Comparison of ENCODE assay signal across 8 mouse cellular contexts in genomic region chr13:23732156-23732804, GRCm38 (mm10). TPM values are rescaled to one million over a fixed set of nuclear protein-coding genes. Genes with fewer than 3 reads are reported as not detected.
DNase-seq lines count a peak whose midpoint lies in the region; ATAC-seq lines count a peak whose summit lies in the region.
"Had no signal": no experiment of that assay in that cellular context is flagged by ENCODE, and none has a peak within 500 bp of the region (broad histone marks: within the 10 kb centered on the region; RNA-seq: fewer than 3 reads in every experiment).

No protein-coding gene starts in this region.

- ATAC-seq in hindbrain, embryonic 11.5 days (ENCODE audit: low FRiP score) = no peak
- peak; percentile 75; the same call in 1 of the 2 replicates for ATAC-seq in megakaryocyte-erythroid progenitor cell, adult 5-6 weeks (replicated peaks; ENCODE audit: low FRiP score, low TSS enrichment, poor library complexity, severe bottlenecking)

- WGBS in hindbrain, embryonic 10.5 days = 29% methylated on average over 8 of the region's 8 CpGs
- 27% methylated on average over 8 of the region's 8 CpGs for WGBS in hindbrain, embryonic 11.5 days

- DNase-seq in hindbrain, embryonic 10.5 days (ENCODE audit: low spot score) = no peak
- DNase-seq in hindbrain, embryonic 11.5 days (ENCODE audit: low spot score) = no peak
- peak; percentile 22 for DNase-seq in 3134 (ENCODE audit: extremely low read depth, insufficient read length, low spot score)
- DNase-seq in CD4-positive, CD25-positive, alpha-beta regulatory T cell, adult 2 months (ENCODE audit: low read depth, low spot score) = peak; percentile 77
- peak; percentile 70 for DNase-seq in embryo, embryonic 11 days
- no peak for DNase-seq in testis, postnatal 14 days (ENCODE audit: low spot score)

- H3K4me2 ChIP-seq in hindbrain, embryonic 11.5 days (replicated peaks; ENCODE audit: low read depth, low read length) = no peak overlapping the region

- no peak overlapping the region for H3K4me3 ChIP-seq in hindbrain, embryonic 10.5 days
- H3K4me3 ChIP-seq in hindbrain, embryonic 11.5 days (ENCODE audit: low read depth, low read length) = no peak overlapping the region
- H3K4me3 ChIP-seq: erythroblast, embryonic 14.5 days had no signal

- H3K9me3 ChIP-seq in hindbrain, embryonic 10.5 days = no peaks in the 10 kb centered on the region
- H3K9me3 ChIP-seq in hindbrain, embryonic 11.5 days (ENCODE audit: control insufficient read depth, low read length) = no peaks in the 10 kb centered on the region

- no peak overlapping the region for H3K9ac ChIP-seq in hindbrain, embryonic 11.5 days (ENCODE audit: low read depth, low read length)

- H3K27ac ChIP-seq in hindbrain, embryonic 10.5 days = 0 out of 2 replicates have a peak overlapping the region, but pooled peaks have one; percentile 29
- H3K27ac ChIP-seq in hindbrain, embryonic 11.5 days (ENCODE audit: low read depth, low read length) = no peak overlapping the region

- 0 out of 2 replicates have a peak, but pooled peaks cover 6% of the 10 kb centered on the region for H3K4me1 ChIP-seq in hindbrain, embryonic 10.5 days (replicated peaks)
- H3K4me1 ChIP-seq in hindbrain, embryonic 11.5 days (replicated peaks; ENCODE audit: control insufficient read depth, insufficient read depth, low read length) = no peaks in the 10 kb centered on the region

- H3K27me3 ChIP-seq in hindbrain, embryonic 10.5 days (ENCODE audit: insufficient read depth, poor library complexity, severe bottlenecking) = no peaks in the 10 kb centered on the region
- H3K27me3 ChIP-seq in hindbrain, embryonic 11.5 days (ENCODE audit: control insufficient read depth, insufficient read depth, low read length) = no peaks in the 10 kb centered on the region

- H3K36me3 ChIP-seq in hindbrain, embryonic 10.5 days = no peaks in the 10 kb centered on the region
- H3K36me3 ChIP-seq in hindbrain, embryonic 11.5 days (ENCODE audit: control insufficient read depth, insufficient read depth, low read length) = no peaks in the 10 kb centered on the region

RNA-seq across cellular contexts. Expression of gene Hist1h1c, which starts 6.3 kb away (rescaled TPM):
- polyA plus RNA-seq in hindbrain, embryonic 10.5 days (2016; fragmentation: Nextera tagmentation; extraction: Ambion mirVana) = 10.6 and 12.6 TPM in 2 replicates
- polyA plus RNA-seq in hindbrain, embryonic 11.5 days (2014; fragmentation: Nextera tagmentation; extraction: Ambion mirVana) = 14.9 and 16.7 TPM in 2 replicates
- 152 and 164 TPM in 2 replicates for total RNA-seq in megakaryocyte-erythroid progenitor cell, adult 5-6 weeks (2014; fragmentation: Nextera tagmentation)
- 474 and 577 TPM in 2 replicates for total RNA-seq in megakaryocyte-erythroid progenitor cell, adult 5-6 weeks (2017)

RNA-seq across cellular contexts. Expression of gene Hist1h3c, which starts 13.1 kb away (rescaled TPM):
- 6.9 and 8.6 TPM in 2 replicates for polyA plus RNA-seq in hindbrain, embryonic 10.5 days (2016; fragmentation: Nextera tagmentation; extraction: Ambion mirVana)
- 10.7 and 11.3 TPM in 2 replicates for polyA plus RNA-seq in hindbrain, embryonic 11.5 days (2014; fragmentation: Nextera tagmentation; extraction: Ambion mirVana)
- total RNA-seq in megakaryocyte-erythroid progenitor cell, adult 5-6 weeks (2014; fragmentation: Nextera tagmentation) = 81.7 and 130 TPM in 2 replicates
- 369 and 555 TPM in 2 replicates for total RNA-seq in megakaryocyte-erythroid progenitor cell, adult 5-6 weeks (2017)

RNA-seq across cellular contexts. Expression of gene Hist1h2bb, which starts 14.3 kb away (rescaled TPM):
- 1.8 and 2.4 TPM in 2 replicates for polyA plus RNA-seq in hindbrain, embryonic 10.5 days (2016; fragmentation: Nextera tagmentation; extraction: Ambion mirVana)
- 1.4 and 3.0 TPM in 2 replicates for polyA plus RNA-seq in hindbrain, embryonic 11.5 days (2014; fragmentation: Nextera tagmentation; extraction: Ambion mirVana)
- 322 and 625 TPM in 2 replicates for total RNA-seq in megakaryocyte-erythroid progenitor cell, adult 5-6 weeks (2014; fragmentation: Nextera tagmentation)
- total RNA-seq in megakaryocyte-erythroid progenitor cell, adult 5-6 weeks (2017) = 4,065 and 6,565 TPM in 2 replicates

RNA-seq across cellular contexts. Expression of gene Hist1h2ab, which starts 18.6 kb away (rescaled TPM):
- polyA plus RNA-seq in hindbrain, embryonic 10.5 days (2016; fragmentation: Nextera tagmentation; extraction: Ambion mirVana) = 45.2 and 49.3 TPM in 2 replicates
- polyA plus RNA-seq in hindbrain, embryonic 11.5 days (2014; fragmentation: Nextera tagmentation; extraction: Ambion mirVana) = 42.5 and 50.0 TPM in 2 replicates
- total RNA-seq in megakaryocyte-erythroid progenitor cell, adult 5-6 weeks (2014; fragmentation: Nextera tagmentation) = 69.7 and 80.3 TPM in 2 replicates
- 1,316 and 2,308 TPM in 2 replicates for total RNA-seq in megakaryocyte-erythroid progenitor cell, adult 5-6 weeks (2017)

RNA-seq across cellular contexts. Expression of gene Hist1h3b, which starts 19.8 kb away (rescaled TPM):
- 5.5 and 8.8 TPM in 2 replicates for polyA plus RNA-seq in hindbrain, embryonic 10.5 days (2016; fragmentation: Nextera tagmentation; extraction: Ambion mirVana)
- 6.5 and 10.7 TPM in 2 replicates for polyA plus RNA-seq in hindbrain, embryonic 11.5 days (2014; fragmentation: Nextera tagmentation; extraction: Ambion mirVana)
- total RNA-seq in megakaryocyte-erythroid progenitor cell, adult 5-6 weeks (2014; fragmentation: Nextera tagmentation) = 324 and 486 TPM in 2 replicates
- 276 and 731 TPM in 2 replicates for total RNA-seq in megakaryocyte-erythroid progenitor cell, adult 5-6 weeks (2017)

Comparison
In these comparisons a context has a peak if more than half of its experiments do, and no peak if none do; other contexts are left out.
1. DNase-seq: peak in 3134 (single experiment), CD4-positive, CD25-positive, alpha-beta regulatory T cell, adult 2 months (single experiment) and embryo, embryonic 11 days (single experiment); none in hindbrain, embryonic 10.5 days (single experiment), hindbrain, embryonic 11.5 days (single experiment) and testis, postnatal 14 days (single experiment).